Mouse (Mus musculus): Measurements from ENCODE around the gene Mup20.
"Not testable (repeated sequence)": the region's sequence is repeated elsewhere in the genome, so short reads cannot be mapped to it uniquely, and the experiment has no call there.

DNA sequence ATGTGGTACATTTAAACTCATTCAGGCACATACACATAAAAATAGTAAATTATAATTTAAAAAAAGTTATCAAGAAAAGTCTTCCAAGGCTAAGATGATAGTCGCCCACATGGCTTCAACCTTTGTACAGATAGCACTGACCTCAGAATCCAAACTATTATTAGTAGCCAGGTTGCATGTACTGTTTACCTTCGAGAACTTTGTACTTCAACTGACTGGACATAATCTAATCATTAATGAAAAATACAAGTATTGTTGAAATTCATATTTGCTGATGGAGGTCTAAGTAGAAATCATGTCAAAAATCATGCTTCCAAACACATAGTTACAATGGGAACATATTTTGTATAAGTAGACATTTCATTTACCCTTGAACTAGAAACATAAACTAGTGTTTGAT, 822 bp upstream of the Mup20 start:
- TF ChIP-seq CTCF (conservative IDR thresholded peaks at IDR 0.05 in 1 of 2, IDR thresholded peaks at IDR 0.05 in 1 of 2; ENCODE audit: low read depth in 2 of 2, low read length in 2 of 2); ZNF384 (IDR thresholded peaks at IDR 0.05; ENCODE audit: low read depth, low read length); USF1 (IDR thresholded peaks at IDR 0.05; ENCODE audit: low read depth, low read length); ZMIZ1 (IDR thresholded peaks at IDR 0.05; ENCODE audit: low read depth, low read length); BHLHE40 (IDR thresholded peaks at IDR 0.05; ENCODE audit: low read depth, low read length); MAX (IDR thresholded peaks at IDR 0.05; ENCODE audit: low read length); POLR2A (IDR thresholded peaks at IDR 0.05; ENCODE audit: low read depth, low read length); MYC (IDR thresholded peaks at IDR 0.05; ENCODE audit: low read depth, low read length); TBP (conservative IDR thresholded peaks at IDR 0.05; ENCODE audit: low read depth, low read length): not testable (repeated sequence)

Measured in CH12.LX (cell line).